Mouse (Mus musculus) C2C12 (cell line): ENCODE measurements at regions not wholly inside any gene's neighbourhood (a gene's known extent, or its start where the extent isn't known, plus 50 kb on each side); places are given as distances from the start of the nearest gene placed in this dataset.
A peak's percentile ranks its signal among the peaks of the same experiment; 100 is the strongest.

ENCODE experiments used
- H3K27me3 ChIP-seq: one replicate; pipeline ENCODE4 v1.6.1; 2011; ENCODE audit not compliant: control insufficient read depth, insufficient read depth, insufficient read length
- H3K36me3 ChIP-seq: one replicate; pipeline ENCODE4 v1.6.1; 2011; ENCODE audit not compliant: control insufficient read depth, insufficient read depth
- H3K4me3 ChIP-seq: one replicate; pipeline ENCODE4 v1.5.1; 2011; ENCODE audit warnings: mild to moderate bottlenecking, control low read depth; ENCODE audit not compliant: poor library complexity, insufficient read depth, severe bottlenecking
- H3K79me2 ChIP-seq: one replicate; pipeline ENCODE4 v1.6.1; 2011; ENCODE audit not compliant: control insufficient read depth, insufficient read depth
- H3K79me3 ChIP-seq: one replicate; pipeline ENCODE4 v1.6.1; 2011; ENCODE audit warnings: low read depth, control low read depth
- H3ac ChIP-seq: one replicate; pipeline ENCODE3; 2011; ENCODE audit warnings: low read depth; ENCODE audit not compliant: control insufficient read depth, insufficient read length
- CEBPB ChIP-seq: IDR thresholded peaks from one replicate; pipeline ENCODE4 v1.6.1; 2011; ENCODE audit warnings: low read depth, mild to moderate bottlenecking, control low read depth, moderate library complexity
- CTCF ChIP-seq: IDR thresholded peaks from one replicate; pipeline ENCODE4 v1.5.1; 2011; ENCODE audit not compliant: control insufficient read depth, insufficient read depth, insufficient read length
- FOSL1 ChIP-seq: IDR thresholded peaks from one replicate; pipeline ENCODE4 v1.8.0; 2011; ENCODE audit warnings: mild to moderate bottlenecking, low read length; ENCODE audit not compliant: poor library complexity, insufficient read depth, severe bottlenecking
- MAX ChIP-seq: IDR thresholded peaks from one replicate; pipeline ENCODE4 v1.6.1; 2011; ENCODE audit warnings: mild to moderate bottlenecking, control low read depth
- MYOD1 ChIP-seq: IDR thresholded peaks from one replicate; pipeline ENCODE4 v1.6.1; 2011; ENCODE audit warnings: low read depth; ENCODE audit not compliant: control insufficient read depth, insufficient read length
- MYOG ChIP-seq: IDR thresholded peaks from one replicate; pipeline ENCODE4 v1.6.1; 2011; ENCODE audit not compliant: control insufficient read depth, insufficient read length; ENCODE audit errors: extremely low read depth
- USF1 ChIP-seq: IDR thresholded peaks from one replicate; pipeline ENCODE4 v1.6.1; 2011; ENCODE audit warnings: low read depth, mild to moderate bottlenecking, control low read depth, moderate library complexity

DNA sequence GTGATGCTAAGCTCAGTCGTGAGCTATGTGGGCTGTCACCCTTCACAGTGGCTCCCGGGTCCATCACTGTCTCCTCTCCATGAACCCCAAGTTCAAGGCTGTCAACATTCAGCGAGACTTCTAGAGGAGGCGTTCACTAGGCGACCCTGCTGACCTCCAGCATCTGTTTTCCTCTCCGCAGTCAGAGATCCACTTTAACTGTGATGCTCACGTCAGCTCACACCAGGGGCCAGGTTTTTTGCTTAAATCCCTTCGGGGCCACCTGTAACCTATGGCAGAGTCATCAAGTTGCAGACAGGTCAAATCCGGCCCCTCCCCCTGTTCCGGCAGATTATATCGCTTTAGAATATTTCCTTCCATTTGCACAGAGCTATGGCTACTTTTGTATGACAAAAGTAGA lies 144.3 kb upstream of the Irx6 start:
- no peaks in the 10 kb centered on the region for H3K36me3 ChIP-seq
- H3K79me2 ChIP-seq, result no peaks in the 10 kb centered on the region
- H3K27me3 ChIP-seq, result peaks cover 7% of the 10 kb centered on the region
- no peaks in the 10 kb centered on the region for H3K79me3 ChIP-seq
- no peak overlapping the region for H3ac ChIP-seq
- no peak for TF ChIP-seq CTCF
- TF ChIP-seq MYOG, result no peak
- TF ChIP-seq MYOD1, result no peak
- no peak for TF ChIP-seq FOSL1
- no peak for TF ChIP-seq USF1
- no peak for TF ChIP-seq MAX
- no peak for TF ChIP-seq CEBPB
- no peak overlapping the region for H3K4me3 ChIP-seq

DNA sequence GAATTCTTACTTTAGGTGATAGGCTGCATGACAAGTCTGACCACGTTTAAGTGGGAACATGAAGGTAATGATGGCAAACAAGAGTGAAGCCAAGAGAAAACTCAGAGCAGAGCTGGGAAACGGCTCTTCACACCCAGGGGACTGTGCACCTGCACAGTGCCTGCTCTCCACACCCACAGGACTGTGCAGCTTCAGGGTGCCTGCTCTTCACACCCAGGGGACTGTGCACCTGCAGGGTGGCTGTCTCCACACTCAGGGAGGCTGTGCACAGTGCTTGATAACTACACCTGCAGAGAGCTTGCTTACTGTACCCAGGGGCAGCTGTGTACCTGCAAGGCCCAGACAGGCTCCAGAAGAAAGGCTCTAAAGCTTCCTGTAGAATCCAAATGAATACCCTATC lies 133.5 kb upstream of the Irx6 start:
- no peak overlapping the region for H3K4me3 ChIP-seq
- no peaks in the 10 kb centered on the region for H3K36me3 ChIP-seq
- peaks cover 3% of the 10 kb centered on the region for H3K27me3 ChIP-seq
- no peaks in the 10 kb centered on the region for H3K79me3 ChIP-seq
- H3K79me2 ChIP-seq, result no peaks in the 10 kb centered on the region
- H3ac ChIP-seq, result no peak overlapping the region
- TF ChIP-seq CEBPB, result no peak
- no peak for TF ChIP-seq MAX
- TF ChIP-seq FOSL1, result no peak
- TF ChIP-seq USF1, result no peak
- no peak for TF ChIP-seq MYOG
- no peak for TF ChIP-seq MYOD1
- no peak for TF ChIP-seq CTCF

DNA sequence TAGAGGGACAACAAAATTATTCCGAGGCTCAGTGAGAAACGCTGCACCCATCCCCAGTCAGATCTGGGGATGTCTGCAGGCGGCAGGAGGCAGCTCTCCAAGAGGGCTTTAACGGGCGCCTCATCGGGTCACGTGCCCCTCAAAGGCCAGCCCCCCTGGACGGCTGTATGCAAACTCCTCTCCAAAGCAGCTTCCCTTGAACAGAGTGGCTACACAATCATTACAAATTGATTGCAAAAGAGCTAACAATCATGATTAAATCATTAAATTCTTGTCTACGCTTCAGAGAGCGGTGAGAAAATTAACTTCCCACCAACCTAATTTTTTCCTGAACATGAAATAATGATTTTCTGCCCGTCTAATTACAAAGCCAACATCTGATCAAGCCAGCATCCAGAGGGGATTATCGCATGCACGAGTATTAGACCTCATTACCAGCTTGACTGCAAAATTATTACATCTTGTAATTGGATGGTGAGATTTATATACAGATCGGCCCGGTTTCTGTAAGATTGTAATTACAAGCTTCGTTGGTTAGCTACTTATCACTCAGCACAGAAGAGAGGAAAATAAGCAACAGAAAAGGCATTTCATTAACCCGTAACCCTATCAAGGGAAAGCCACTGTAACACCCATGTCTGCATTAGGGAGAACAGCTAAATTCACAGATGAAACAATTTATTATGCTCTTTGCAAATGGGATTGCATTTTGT lies 128.6 kb upstream of the Irx6 start:
- no peaks in the 10 kb centered on the region for H3K36me3 ChIP-seq
- TF ChIP-seq CTCF (no peak), USF1 (peak; percentile 48)
- no peaks in the 10 kb centered on the region for H3K79me2 ChIP-seq
- H3K4me3 ChIP-seq, result no peak overlapping the region
- no peaks in the 10 kb centered on the region for H3K27me3 ChIP-seq
- H3K79me3 ChIP-seq, result no peaks in the 10 kb centered on the region
- no peak overlapping the region for H3ac ChIP-seq

DNA sequence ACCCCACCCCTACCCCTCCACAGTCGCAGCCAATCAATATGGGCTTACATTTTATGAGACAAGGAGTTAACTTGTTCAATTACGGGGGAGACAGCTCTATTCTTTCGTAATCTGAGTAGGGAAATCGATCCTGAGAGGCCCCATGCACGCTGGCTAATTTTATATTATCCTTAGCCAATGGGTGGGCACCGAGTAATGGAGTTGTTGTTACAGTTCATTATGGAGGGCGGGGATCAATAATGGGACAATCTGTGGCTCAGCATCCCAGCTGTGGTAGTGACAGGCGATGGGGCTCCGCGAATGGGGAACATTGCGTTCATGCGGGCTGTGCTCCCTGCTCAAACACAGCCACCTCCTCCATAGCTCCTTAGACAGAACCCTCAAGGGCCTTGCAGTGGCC lies 118.9 kb upstream of the Irx6 start:
- H3ac ChIP-seq, result no peak overlapping the region
- no peaks in the 10 kb centered on the region for H3K27me3 ChIP-seq
- H3K36me3 ChIP-seq, result no peaks in the 10 kb centered on the region
- H3K4me3 ChIP-seq, result no peak overlapping the region
- no peaks in the 10 kb centered on the region for H3K79me3 ChIP-seq
- TF ChIP-seq FOSL1 (no peak), CTCF (no peak), CEBPB (no peak), MAX (no peak), USF1 (no peak), MYOG (no peak), MYOD1 (no peak)
- H3K79me2 ChIP-seq, result no peaks in the 10 kb centered on the region

DNA sequence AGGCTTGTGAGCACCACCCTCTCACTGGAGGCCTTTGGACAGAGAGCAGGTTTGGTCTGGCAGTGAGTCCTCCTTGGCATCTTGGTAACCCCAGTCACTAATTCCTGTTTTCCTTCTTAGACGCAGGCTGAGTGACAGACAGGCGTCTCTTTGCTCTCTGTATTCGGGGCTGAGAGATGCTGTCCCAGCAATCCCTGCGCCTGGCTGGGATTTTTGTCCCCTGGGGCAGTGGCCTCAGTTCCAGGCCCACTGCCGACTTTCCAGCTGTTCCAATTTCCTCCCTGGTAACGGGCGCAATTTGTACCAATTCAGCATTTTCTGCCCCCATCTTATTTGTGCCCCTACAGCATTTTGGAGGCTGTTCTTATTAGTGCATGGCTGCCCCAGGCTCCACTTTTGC lies 118.5 kb upstream of the Irx6 start:
- H3K27me3 ChIP-seq, result no peaks in the 10 kb centered on the region

DNA sequence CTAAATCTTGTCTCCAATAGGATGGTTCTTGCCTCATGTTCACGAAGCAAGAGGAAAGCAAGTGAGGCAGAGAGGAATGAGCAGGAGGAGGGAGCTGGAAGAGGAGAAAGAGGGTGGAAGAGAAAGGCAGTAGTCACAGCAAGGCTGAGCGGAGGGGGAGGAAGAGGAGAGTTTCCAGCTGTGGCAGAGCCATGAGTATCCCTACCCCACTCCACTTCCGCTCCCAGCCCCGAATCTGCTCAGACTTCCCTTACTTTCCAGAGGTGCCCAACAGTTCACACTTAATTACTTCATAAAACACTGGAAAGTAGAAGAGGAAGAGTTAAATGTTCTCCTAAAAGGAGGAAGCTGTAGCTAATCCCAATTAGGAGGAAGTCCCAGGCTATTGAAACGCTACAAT lies 111.6 kb upstream of the Irx6 start:
- H3ac ChIP-seq, result no peak overlapping the region
- no peaks in the 10 kb centered on the region for H3K79me3 ChIP-seq
- H3K79me2 ChIP-seq, result no peaks in the 10 kb centered on the region
- H3K36me3 ChIP-seq, result no peaks in the 10 kb centered on the region
- H3K4me3 ChIP-seq, result no peak overlapping the region
- H3K27me3 ChIP-seq, result no peaks in the 10 kb centered on the region
- TF ChIP-seq USF1, result no peak
- no peak for TF ChIP-seq CEBPB
- TF ChIP-seq FOSL1, result no peak
- no peak for TF ChIP-seq CTCF
- no peak for TF ChIP-seq MAX
- no peak for TF ChIP-seq MYOD1
- TF ChIP-seq MYOG, result no peak

More for the DNA sequence above, 118.5 kb upstream of the Irx6 start:
- TF ChIP-seq FOSL1, result no peak
- no peak for TF ChIP-seq USF1
- no peak for TF ChIP-seq CEBPB
- TF ChIP-seq MYOD1, result no peak
- TF ChIP-seq CTCF, result no peak
- no peak for TF ChIP-seq MAX
- TF ChIP-seq MYOG, result no peak
- H3K4me3 ChIP-seq, result no peak overlapping the region
- H3K36me3 ChIP-seq, result no peaks in the 10 kb centered on the region
- H3K79me2 ChIP-seq, result no peaks in the 10 kb centered on the region
- H3K79me3 ChIP-seq, result no peaks in the 10 kb centered on the region
- H3ac ChIP-seq, result no peak overlapping the region
